Mouse (Mus musculus) neural tube, embryonic 12.5 days (tissue): ENCODE results near the gene Thop1. TPM values are rescaled to one million over a fixed set of nuclear protein-coding genes. Genes with fewer than 3 reads are reported as not detected.

Source experiments
- microRNA-seq: library from miRNA; unstranded; fragments of <30 nt; microRNA quantifications from one replicate; pipeline ENCODE4, GENCODE M21; 2017
- polyA plus RNA-seq: library from polyadenylated mRNA; unstranded; fragments of >200 nt; fragmentation: Nextera tagmentation; extraction: Ambion mirVana; gene quantifications from 2 replicates; pipeline ENCODE4 v1.2.1, GENCODE M21; 2016

Thop1 gene
- polyA plus RNA-seq, 1 experiment from 2014 or later, result 60.2 TPM

Small RNA genes lying within 50 kb of the gene (microRNA-seq; reads per million reads assigned to microRNA genes)
- not detected for gene Mir5615-1
- gene Mir5615-2, result not detected

Other genes with a start within 250 kb of the Thop1 start
- gene Oaz1, start 243.4 kb upstream of the Thop1 start, polyA plus RNA-seq, result 1,342 and 1,429 TPM in 2 replicates
- 0.65 and 1.3 TPM in 2 replicates for gene Lingo3, start 226.0 kb upstream of the Thop1 start, polyA plus RNA-seq
- gene Lsm7, start 214.8 kb upstream of the Thop1 start, polyA plus RNA-seq, result 265 and 274 TPM in 2 replicates
- gene Sppl2b, start 214.8 kb upstream of the Thop1 start, polyA plus RNA-seq, result 51.2 and 51.3 TPM in 2 replicates
- 0.06 and 0.10 TPM in 2 replicates for gene Tmprss9, start 198.2 kb upstream of the Thop1 start, polyA plus RNA-seq
- gene Timm13, start 169.1 kb upstream of the Thop1 start, polyA plus RNA-seq, result 282 and 323 TPM in 2 replicates
- gene Lmnb2, start 151.8 kb upstream of the Thop1 start, polyA plus RNA-seq, result 57.1 and 61.3 TPM in 2 replicates
- gene Gadd45b, start 140.0 kb upstream of the Thop1 start, polyA plus RNA-seq, result 7.9 and 8.0 TPM in 2 replicates
- 11.2 and 14.0 TPM in 2 replicates for gene Gng7, start 55.1 kb upstream of the Thop1 start, polyA plus RNA-seq
- 16.6 and 16.8 TPM in 2 replicates for gene Diras1, start 44.4 kb upstream of the Thop1 start, polyA plus RNA-seq
- 33.9 and 40.2 TPM in 2 replicates for gene Slc39a3, start 32.6 kb upstream of the Thop1 start, polyA plus RNA-seq
- 272 and 275 TPM in 2 replicates for gene Sgta, start 9.9 kb upstream of the Thop1 start, polyA plus RNA-seq
- 0.08 and 0.51 TPM in 2 replicates for gene Creb3l3, start 28.8 kb downstream of the Thop1 start, polyA plus RNA-seq
- 230 and 232 TPM in 2 replicates for gene Map2k2, start 35.9 kb downstream of the Thop1 start, polyA plus RNA-seq
- 15.6 and 17.5 TPM in 2 replicates for gene Zbtb7a, start 65.2 kb downstream of the Thop1 start, polyA plus RNA-seq
- gene Pias4, start 97.9 kb downstream of the Thop1 start, polyA plus RNA-seq, result 67.6 and 70.6 TPM in 2 replicates
- 515 and 520 TPM in 2 replicates for gene Eef2, start 106.6 kb downstream of the Thop1 start, polyA plus RNA-seq
- 87.7 and 88.4 TPM in 2 replicates for gene Dapk3, start 113.0 kb downstream of the Thop1 start, polyA plus RNA-seq
- gene 4930442H23Rik, start 113.8 kb downstream of the Thop1 start, polyA plus RNA-seq, result not detected in 2 replicates
- gene Nmrk2, start 132.0 kb downstream of the Thop1 start, polyA plus RNA-seq, result 0.14 TPM in 1 of 2 replicates, not detected in the other
- gene Atcay, start 160.8 kb downstream of the Thop1 start, polyA plus RNA-seq, result 34.0 and 43.6 TPM in 2 replicates
- gene Zfr2, start 163.1 kb downstream of the Thop1 start, polyA plus RNA-seq, result 16.0 and 18.2 TPM in 2 replicates
- gene Matk, start 182.9 kb downstream of the Thop1 start, polyA plus RNA-seq, result 5.1 and 6.2 TPM in 2 replicates
- gene Mrpl54, start 196.9 kb downstream of the Thop1 start, polyA plus RNA-seq, result 157 and 176 TPM in 2 replicates
- 35.9 and 36.4 TPM in 2 replicates for gene Apba3, start 196.9 kb downstream of the Thop1 start, polyA plus RNA-seq
- 3.9 and 4.6 TPM in 2 replicates for gene Tjp3, start 221.5 kb downstream of the Thop1 start, polyA plus RNA-seq
- 89.7 and 99.3 TPM in 2 replicates for gene Pip5k1c, start 222.9 kb downstream of the Thop1 start, polyA plus RNA-seq